Mouse (Mus musculus): Measurements from ENCODE around the gene Asah2.
A peak's percentile ranks its signal among the peaks of the same experiment; 100 is the strongest.
"Not testable (repeated sequence)": the region's sequence is repeated elsewhere in the genome, so short reads cannot be mapped to it uniquely, and the experiment has no call there.

Asah2 gene

DNA sequence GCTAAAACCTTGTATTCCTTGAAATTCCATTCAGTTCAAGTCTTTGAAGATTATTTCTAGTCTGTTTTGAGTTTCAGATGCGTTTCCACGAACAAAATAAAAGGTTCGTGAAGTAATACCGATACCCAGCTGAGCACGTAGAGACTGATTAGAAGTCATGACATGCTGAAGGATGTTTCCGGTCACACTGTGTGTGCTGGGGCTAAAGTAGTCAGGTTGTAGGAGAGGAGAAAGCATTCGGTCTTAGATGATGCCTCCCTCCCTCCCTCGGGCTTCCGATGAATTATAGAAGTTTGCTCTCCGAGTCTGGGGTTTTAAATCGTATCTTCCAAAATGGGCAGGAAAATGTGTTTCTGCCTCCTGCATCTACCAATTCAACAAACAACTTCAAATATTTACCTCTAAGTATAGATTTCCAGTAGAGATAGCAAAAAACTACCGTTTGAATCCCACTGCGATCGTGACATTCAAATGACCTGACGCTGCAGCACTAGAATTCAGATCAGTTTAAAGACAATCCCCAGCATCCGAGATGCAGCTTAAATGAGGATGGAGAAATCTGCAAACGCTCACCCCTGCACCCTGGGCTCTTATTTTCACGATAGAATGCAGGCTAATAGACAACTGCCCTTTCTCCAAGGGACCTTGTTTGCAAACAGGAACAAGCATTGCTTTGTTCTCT lies 5.6 kb downstream of the Asah2 start:
- no peak for DNase-seq (ENCODE audit: low read depth, low spot score)

DNA sequence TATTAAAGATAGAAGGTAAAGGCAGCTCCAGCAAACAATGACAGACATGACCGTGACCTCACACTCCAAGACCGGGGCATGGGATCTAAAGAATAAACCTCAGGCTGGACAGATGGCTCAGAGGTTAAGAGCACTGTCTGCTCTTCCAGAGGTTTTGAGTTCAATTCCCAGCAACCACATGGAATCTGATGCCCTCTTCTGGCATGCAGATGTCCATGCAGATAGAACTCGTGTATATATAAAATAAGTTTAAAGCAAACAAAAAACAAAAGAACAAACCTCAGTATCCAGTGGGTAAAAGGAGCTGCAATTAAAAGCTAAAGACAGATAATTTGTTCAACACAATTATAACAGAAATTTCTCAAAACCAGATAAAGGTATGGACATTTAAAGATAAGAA lies 9.4 kb downstream of the Asah2 start:
- peak; percentile 35 for DNase-seq (ENCODE audit: low read depth, low spot score)

GRCm38 (mm10) chr19:32092358-32092757 lies 15.7 kb downstream of the Asah2 start:
- DNase-seq (ENCODE audit: low read depth, low spot score) = no peak

DNA sequence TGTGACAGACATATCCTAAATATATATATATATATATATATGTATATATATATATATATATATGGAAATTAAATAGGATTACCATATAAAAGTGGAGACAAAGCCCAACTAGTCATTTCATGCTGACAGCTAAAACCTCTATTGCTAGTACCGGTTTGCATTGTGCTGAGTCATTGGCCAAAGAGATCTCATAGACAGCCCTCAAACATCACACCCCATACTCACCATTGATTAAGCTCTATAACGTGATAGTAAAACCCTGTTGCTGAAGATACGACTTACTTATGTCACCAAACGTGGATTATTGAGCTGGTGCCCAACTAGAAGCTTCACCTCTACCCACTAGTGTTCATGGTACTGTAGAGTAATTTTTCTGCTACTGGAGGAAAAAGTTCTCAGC lies 17.2 kb downstream of the Asah2 start:
- DNase-seq (ENCODE audit: low read depth, low spot score) = no peak

GRCm38 (mm10) chr19:32088570-32088969 lies 19.4 kb downstream of the Asah2 start:
- DNase-seq (ENCODE audit: low read depth, low spot score) = no peak

- peak; percentile 78 for DNase-seq (ENCODE audit: low read depth, low spot score)
Measured at GRCm38 (mm10) chr19:32087736-32088470, 20.1 kb downstream of the Asah2 start.

DNA sequence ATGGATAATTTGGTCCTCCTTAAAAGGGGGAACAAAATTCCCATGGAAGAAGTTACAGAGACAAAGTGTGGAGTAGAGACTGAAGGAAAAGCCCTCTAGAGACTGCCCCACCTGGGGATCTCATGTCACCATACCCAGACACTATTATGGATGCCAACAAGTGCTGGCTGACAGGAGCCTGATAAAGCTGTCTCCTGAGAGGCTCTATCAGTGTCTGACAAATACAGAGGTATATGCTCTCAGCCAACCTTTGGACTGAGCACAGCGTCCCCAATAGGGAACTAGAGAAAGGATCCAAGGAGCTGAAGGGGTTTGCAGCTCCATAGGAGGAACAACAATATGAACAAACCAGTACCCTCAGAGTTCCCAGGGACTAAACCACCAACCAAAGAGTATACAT lies 23.2 kb downstream of the Asah2 start:
- not testable (repeated sequence) for DNase-seq (ENCODE audit: low read depth, low spot score)

DNA sequence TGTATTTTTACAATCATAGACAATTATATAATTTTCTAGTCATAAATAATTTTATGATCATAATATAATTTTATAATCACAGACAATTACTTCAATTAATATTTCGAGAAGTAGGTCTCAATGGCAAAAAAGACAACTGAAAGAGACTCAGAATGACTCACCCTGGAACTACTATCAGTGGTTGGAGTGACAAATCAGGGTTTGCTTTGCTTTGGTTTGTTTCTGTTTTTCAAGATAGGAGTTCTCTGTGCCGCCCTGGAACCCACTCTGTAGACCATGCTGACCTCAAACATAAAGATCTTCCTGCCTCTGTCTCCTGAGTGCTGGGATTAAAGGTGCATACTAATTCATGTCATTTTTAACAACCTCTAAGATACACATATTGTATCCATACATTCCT lies 37.7 kb downstream of the Asah2 start:
- peak; percentile 35 for DNase-seq (ENCODE audit: low read depth, low spot score)

- DNase-seq (ENCODE audit: low read depth, low spot score) = peak; percentile 20
Measured at GRCm38 (mm10) chr19:32069598-32069997, 38.4 kb downstream of the Asah2 start.

DNA sequence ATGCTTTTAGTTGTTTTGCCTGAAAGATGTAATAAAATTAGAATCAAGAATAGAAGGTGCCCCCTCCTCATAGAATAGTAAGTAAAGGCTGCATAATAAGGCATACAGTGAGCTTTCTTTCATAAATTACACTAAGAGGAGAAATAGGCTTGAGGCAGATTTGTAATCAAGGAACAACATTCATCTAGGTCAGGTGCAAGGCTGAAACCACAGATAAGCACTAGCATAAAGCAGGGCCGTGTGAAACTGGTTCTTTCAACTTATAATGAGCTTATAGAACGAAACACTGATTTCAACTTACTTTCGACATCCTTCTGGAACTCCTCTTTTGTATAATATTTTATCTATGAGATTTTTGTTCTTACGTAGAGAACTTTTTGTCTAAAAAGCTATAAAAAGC lies 40.3 kb downstream of the Asah2 start:
- DNase-seq (ENCODE audit: low read depth, low spot score) = no peak

GRCm38 (mm10) chr19:32061294-32061693 lies 46.7 kb downstream of the Asah2 start:
- DNase-seq (ENCODE audit: low read depth, low spot score) = no peak

DNA sequence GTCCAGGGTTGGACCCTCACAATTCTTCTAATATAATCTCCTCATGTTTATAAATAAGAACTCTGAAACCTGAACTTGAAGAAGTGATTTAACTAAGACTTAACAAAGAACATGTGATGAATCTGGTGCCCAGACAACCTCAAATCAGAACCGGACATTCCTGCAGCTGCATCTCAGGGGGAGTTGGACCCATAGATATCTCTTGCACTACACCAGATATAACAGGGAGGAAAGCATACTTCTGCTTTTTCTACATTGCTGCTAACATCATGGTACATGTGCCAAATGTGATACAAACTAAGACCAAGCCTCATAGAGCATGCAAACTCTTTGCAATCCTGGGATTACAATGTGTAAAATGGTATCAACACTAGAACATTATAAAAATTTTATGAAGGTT lies 51.8 kb downstream of the Asah2 start:
- DNase-seq (ENCODE audit: low read depth, low spot score) = no peak

- no peak for DNase-seq (ENCODE audit: low read depth, low spot score)
Measured at GRCm38 (mm10) chr19:32055725-32056124, 52.3 kb downstream of the Asah2 start.

DNA sequence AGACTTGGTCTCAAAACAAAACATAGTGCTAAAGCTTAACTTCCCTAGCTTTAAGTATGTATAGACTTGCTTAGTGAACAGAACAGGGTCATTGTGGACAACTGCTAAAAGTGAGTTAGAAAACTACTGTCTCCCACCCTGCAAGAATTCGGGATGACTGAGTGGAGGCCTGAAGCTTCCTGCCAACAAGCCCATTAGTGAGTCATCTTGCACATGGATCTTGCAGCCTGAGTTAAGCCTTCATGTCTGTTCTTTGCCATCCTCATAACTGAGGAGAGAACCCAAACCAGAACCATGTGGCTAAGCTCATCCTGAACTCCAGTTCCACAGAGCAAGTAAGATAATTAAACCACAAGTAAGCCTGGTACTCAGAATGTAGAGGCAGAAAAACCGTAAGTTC lies 56.8 kb downstream of the Asah2 start:
- DNase-seq (ENCODE audit: low read depth, low spot score) = peak; percentile 65

DNA sequence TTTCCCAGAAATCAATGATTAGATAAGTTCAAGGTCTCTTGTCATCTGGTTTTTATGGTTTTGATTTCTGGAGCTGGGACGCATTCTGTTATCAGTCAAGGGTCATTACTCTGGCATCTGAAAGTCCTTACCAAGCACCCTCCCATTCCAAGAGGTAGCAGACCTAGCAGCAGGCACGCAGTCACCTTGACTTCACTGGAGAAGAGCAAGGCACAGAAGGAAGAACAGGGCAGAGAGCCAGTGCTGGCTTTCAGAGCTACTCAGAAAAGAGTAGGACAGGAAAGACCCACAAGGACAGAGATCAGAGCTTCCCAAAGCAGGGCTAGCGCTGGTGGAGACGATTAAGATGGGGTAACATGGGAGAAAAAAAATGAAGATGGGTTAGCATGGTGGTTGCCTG lies 75.1 kb downstream of the Asah2 start:
- no peak for DNase-seq (ENCODE audit: low read depth, low spot score)

- DNase-seq (ENCODE audit: low read depth, low spot score) = peak; percentile 87
Measured at GRCm38 (mm10) chr19:32030430-32030829, 77.6 kb downstream of the Asah2 start.

DNA sequence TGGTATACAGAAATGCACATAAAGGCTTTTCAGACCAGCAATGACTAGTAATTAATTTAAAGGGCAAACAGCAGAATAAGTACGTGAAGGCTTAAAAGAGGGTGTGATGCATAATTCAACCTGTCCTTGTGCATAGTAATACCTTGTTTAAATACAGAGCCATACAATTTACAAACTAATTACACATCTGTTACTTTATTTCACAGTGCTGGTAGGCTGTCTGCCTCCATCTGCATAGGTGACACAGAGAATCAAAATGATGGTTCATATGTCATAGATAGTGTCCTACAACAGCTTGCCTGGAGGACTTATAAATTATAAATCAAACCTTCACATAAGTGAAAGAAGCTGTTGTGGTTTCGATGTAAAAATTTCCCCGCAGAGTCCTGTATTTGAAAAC lies 82.6 kb downstream of the Asah2 start:
- DNase-seq (ENCODE audit: low read depth, low spot score) = no peak

GRCm38 (mm10) chr19:32019722-32020121 lies 88.3 kb downstream of the Asah2 start:
- no peak for DNase-seq (ENCODE audit: low read depth, low spot score)

GRCm38 (mm10) chr19:32018585-32018984 lies 89.4 kb downstream of the Asah2 start:
- DNase-seq (ENCODE audit: low read depth, low spot score) = no peak

DNA sequence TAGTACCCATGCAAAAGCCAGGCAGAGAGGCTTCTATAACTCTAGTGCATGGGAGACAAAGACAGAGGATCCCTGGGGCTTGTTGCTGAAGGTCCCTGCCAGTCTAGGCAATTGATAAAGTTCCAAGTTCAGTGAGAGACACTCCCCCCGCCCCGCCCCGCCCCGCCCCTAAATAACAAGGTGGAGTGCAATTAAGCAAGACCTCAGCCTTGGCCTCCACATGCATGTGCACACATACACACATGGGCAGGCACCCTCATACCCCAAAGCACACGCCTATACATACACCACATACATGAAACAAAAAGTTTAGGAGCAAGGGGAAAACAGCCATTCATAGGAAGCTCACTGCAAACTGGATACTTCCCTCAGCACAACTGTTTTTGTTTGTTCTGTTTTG lies 90.0 kb downstream of the Asah2 start:
- DNase-seq (ENCODE audit: low read depth, low spot score) = no peak

GRCm38 (mm10) chr19:32002623-32003022 lies 105.4 kb downstream of the Asah2 start:
- DNase-seq (ENCODE audit: low read depth, low spot score) = no peak

GRCm38 (mm10) chr19:31996916-31997315 lies 111.1 kb downstream of the Asah2 start:
- DNase-seq (ENCODE audit: low read depth, low spot score) = no peak

- no peak for DNase-seq (ENCODE audit: low read depth, low spot score)
Measured at GRCm38 (mm10) chr19:31991057-31991456, 117.0 kb downstream of the Asah2 start.
